Mouse (Mus musculus) cerebellum, adult 18-20 months (tissue): Measurements from ENCODE around the gene Tada2b.

Source experiments
- DNase-seq, 2 experiments: peaks; one replicate each; pipeline ENCODE4 v3.0.0; 2021

Tada2b gene

DNA sequence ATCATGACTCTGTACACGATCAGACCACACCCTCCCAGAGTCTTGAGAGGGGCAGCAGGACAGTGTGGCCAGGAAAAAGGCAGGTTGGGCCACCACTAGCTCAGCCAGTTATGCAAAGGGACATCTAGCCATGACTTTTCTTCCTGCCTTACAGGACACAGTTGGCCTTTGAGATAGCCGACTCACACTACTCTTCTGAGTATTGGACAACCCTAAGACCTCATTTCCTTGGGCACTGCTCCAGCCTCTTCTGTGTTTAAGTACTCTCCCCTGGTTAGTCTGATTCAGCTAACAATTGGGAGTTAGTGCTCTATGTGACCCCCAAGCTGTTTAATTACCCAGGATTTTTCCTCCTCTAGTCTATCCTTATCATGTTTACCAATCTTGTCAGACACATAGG is 4.3 kb downstream of the Tada2b start:
- no peak for DNase-seq

- no peak for DNase-seq
These were observed 5.3 kb downstream of the Tada2b start for GRCm38 (mm10) chr5:36478540-36479420.

DNA sequence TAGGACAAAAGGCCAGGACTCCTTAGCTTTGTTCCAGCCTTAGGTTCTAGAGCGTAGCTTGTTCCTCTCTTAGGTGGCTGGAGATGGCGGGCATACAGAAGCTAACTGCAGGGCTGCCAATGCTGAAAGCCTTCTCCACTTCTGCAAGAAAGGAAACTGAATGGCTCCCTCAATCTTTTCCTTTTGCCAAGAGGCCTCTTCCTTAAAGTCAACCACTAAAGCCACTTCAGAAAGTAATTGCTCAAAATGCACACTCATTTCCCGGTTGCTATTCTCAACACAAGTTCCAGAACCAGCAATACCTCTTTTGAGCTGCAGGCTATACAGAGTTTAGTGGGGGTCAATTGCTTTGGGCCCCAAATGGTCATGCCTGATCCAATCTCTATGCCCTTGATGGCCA is 6.6 kb downstream of the Tada2b start:
- DNase-seq: no peak

DNA sequence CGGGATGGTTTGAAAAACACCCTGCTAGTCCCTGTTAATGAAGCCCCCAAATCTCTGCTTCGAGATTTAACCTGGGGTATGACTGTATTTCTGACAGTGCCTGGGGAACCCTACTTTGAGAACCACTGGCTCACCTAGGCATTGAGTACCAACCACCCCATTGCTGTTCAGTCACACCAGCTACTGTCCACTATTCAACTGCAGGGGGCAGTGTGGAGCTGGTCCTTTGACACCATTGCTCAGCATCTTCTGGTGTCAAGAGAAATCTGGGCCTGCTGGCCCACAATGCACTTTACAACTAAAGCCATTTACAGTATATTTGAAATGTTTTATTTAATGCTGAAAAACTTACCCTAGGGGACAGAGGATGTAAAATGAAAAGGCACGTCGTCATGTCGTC is 9.8 kb downstream of the Tada2b start:
- peak; percentile 69 to 73 for DNase-seq

DNA sequence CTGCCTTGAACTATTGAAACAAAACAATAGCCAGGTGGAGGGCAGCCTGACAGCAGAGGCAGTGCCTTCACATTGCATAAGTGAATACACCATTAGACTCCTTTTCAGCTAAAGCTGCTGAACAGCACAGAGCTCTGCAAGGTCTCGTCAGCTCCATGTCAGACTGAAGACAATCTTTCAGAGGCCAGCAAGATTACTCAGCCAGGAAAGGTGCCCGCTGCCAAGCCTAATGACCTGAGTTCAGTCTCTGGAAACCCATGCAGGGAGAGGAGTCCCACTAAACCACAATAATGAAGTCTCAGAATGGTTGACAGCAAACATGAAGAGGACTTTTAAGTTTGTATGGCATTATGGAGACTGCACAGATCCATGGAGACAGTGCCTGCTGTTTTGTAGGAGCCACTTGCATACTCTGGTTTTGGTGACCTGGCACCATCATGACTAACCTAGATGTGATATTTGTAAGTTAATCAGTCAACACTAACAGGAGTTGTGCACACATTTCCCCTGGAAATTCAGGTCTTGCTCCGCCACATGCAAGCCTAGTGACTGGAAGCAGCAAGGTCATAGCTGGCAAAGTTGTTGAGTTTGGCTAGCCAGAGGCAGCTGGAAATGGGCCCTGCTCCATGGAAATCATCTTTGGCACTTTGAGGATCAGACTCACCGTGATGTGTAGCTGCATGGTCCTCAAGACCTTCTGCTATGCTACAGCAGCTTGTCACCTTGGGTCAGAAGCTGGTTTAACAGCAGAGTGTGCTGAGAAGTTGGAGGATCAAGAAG is 11.0 kb downstream of the Tada2b start:
- DNase-seq: no peak

DNA sequence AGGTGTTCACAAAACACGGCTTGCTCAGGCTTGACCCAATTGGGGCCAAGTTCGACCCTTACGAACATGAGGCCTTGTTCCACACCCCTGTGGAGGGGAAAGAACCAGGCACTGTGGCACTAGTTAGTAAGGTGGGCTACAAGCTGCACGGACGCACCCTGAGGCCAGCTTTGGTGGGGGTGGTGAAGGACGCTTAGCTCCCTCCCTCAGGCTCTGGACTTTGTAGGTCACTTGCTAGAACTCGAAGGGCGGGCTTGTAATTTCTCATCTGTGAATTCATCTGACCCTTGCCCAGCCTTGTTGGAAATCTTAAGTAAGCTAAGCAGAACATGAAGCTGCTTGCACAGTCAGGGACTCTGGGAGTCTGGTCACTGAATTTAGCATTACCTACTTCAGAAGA is 12.9 kb downstream of the Tada2b start:
- DNase-seq: no peak

GRCm38 (mm10) chr5:36465889-36466288 is 18.2 kb downstream of the Tada2b start:
- no peak for DNase-seq

DNA sequence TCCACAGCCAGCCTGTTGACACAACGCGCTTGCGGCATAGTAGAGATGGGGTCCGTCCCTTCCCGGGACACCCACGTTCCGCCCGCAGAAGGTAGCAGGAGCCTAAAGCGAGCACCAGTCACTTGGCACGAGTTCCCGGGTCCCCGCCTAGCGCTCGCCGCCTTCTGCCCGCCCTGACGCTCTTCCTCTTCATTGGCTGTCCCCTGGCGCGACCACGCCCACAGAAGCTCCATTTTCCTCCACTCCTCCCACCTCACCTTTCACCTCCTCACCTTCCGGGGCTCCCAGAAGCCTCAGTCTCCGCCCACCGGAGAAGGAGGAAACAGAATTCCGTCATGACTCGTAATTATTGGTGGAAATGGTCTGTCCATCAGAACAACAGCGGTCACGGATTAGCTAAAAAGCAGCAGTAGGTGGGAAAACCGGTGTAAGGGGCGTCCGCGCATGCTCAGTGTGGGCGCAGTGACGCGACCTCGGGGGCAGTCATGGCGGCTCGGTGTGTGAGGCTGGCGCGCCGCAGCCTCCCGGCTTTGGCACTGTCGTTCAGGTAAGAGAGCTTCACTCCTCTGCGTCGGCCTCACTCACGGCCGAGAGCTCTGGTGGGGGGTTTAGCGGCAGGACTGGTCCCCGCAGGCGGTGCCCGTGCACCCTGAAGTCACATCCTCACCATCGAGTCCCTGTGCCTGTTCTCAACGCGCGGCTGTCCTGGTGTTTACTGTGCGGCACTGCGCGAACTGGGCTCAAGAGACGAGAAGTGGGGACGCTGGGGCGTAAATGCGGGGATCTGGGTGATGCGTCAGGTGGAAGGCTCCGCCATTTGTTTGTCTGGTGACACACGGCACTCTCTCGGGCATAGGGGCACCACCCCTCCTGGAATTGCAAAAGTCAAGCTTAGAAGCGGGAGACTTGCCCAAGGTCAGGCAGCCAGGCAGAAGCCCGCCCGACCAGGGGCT is 19.1 kb downstream of the Tada2b start, which contains the start of gene Grpel1:
Gene Grpel1 (plus strand): TSS at position 290 of the 953 bp plus-strand sequence.
- DNase-seq: peak; percentile 97 to 100

GRCm38 (mm10) chr5:36463391-36463790 is 20.7 kb downstream of the Tada2b start:
- DNase-seq: no peak

DNA sequence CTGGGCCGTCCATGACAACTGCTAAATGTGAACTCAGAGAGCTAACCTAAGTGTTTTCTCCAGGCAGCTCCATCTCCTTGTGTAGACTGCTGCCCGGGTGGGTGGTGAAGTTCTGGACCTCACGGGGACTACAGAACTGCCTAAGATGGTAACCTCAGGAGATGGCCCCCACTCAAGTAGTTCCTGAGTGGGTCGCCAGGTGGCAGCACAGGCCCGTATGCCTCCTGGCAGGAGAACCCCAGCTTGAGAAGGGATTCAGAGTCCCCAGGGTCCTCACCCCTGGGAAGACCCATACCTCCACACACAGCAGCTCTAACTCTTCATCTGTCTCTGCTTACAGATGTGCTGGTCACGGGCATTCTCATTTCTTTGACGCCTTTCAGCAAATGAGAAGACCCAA is 21.3 kb downstream of the Tada2b start:
- peak; percentile 77 to 85 for DNase-seq

DNA sequence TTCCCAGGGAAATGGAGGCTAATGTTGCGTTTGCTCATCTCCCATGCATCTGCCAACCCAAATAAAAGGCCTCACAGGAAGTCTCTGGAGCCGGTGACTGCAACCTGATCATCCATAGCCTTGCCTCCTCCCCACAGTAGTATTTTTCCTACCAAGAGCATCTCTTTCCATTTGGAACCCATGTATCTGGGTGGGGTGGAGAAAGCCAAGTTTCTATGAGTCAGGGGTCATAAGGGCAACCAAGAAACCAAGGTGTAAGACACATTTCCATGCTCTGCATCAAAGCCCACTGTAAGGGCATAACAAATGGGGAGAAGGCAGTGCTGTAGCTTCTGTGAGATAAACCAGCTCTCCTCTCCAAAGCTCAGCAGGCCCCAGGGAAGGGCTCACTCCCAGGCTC is 22.9 kb downstream of the Tada2b start:
- no peak for DNase-seq

DNA sequence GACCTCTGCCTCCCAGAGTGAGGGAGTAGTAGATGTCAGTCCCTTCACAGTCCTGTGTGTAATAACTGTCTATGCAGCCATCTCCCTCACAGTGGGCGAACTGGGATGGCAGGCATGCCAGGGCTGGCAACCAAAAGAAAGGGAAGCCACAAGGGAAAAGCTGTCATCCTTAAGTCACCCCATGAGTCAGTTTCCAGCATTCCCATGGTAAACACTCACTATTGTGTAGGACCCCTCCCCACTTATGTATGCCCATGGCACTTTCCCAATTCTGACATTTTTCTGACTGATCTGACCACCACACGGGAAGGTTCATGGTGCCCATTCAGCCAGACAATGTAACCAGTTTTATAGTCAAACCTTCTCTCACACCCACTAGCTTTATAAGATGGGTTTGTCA is 23.4 kb downstream of the Tada2b start:
- DNase-seq: no peak

GRCm38 (mm10) chr5:36458926-36459325 is 25.2 kb downstream of the Tada2b start:
- DNase-seq: peak; percentile 47 to 62

- no peak for DNase-seq
These were observed 26.4 kb downstream of the Tada2b start for GRCm38 (mm10) chr5:36457706-36458105.

- DNase-seq: no peak
These were observed 31.3 kb downstream of the Tada2b start for GRCm38 (mm10) chr5:36452821-36453220.

DNA sequence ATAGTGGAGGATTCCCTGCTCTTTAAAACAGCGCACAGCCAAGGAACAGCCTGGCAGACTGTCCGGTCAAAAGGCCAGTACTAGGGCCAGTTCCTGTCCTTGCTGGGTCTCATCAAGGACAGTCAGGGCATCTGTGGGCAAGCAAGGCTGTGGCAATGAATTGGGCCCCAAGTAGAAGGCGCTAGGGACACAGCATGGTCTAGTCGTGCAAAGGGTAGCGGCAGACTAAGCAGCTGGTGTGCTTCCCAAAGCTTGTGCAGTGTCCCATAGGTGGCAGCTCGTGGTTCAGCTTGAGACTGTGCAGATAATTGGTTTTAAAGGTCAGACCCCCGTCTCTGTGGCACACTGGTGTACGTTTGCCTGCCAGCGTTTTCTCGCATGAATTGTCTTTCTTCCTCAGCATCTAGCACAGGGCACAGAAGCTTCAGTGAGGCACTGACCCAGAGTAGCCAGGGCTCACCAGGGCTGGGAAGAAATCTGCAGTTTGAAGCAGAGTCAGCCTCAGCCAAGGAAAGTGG is 32.2 kb downstream of the Tada2b start:
- no peak for DNase-seq

GRCm38 (mm10) chr5:36451119-36451518 is 33.0 kb downstream of the Tada2b start:
- DNase-seq: no peak

DNA sequence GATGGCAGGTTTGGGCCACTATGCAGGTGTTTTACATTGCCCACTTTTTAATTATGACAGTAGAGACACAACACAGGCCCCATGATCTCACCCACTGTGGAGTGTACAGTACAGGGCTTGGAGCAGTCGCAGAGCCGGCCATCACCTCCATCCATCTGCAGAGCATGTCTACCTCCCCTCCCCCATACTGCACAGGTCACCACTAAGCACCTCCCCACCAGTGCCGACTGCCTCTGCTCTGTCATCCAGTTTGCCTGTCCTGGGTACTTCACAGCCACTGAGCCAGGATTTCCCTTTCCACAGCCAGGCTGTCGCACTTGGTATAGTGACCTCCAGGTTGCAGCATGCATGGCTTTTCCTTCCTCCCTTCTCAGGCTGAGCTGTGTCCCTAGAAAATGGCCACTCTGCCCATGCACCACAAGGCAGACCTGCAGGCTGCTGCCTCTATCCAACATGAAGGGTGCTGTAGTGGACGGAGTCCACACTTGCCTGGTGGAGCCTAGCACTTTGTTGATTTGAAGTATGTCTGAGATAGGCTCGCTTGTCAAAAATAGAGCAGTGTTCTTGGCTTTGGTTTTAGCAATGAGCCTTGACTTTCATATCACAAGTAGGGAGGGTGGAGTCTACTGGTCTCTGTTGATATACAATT is 34.3 kb downstream of the Tada2b start:
- DNase-seq: no peak

DNA sequence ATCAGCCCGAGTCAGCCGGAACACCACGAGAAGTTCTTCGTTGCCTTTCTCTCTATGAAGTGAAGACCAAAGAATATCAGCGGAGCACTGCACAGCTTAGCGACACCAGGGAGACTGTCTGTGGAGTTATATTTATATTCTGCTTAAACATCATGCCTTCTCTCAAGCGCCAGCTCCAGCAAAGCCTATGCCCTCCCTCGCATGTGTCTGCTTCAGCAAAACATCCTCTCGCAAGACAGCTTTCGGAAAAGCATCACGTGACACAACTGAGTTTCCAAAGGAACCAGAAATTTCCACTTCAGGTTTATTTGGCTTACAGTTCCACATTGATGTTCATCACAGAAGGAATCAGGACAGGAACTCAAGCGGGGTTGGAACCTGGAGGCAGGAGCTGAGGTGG is 36.2 kb downstream of the Tada2b start:
- no peak for DNase-seq

DNA sequence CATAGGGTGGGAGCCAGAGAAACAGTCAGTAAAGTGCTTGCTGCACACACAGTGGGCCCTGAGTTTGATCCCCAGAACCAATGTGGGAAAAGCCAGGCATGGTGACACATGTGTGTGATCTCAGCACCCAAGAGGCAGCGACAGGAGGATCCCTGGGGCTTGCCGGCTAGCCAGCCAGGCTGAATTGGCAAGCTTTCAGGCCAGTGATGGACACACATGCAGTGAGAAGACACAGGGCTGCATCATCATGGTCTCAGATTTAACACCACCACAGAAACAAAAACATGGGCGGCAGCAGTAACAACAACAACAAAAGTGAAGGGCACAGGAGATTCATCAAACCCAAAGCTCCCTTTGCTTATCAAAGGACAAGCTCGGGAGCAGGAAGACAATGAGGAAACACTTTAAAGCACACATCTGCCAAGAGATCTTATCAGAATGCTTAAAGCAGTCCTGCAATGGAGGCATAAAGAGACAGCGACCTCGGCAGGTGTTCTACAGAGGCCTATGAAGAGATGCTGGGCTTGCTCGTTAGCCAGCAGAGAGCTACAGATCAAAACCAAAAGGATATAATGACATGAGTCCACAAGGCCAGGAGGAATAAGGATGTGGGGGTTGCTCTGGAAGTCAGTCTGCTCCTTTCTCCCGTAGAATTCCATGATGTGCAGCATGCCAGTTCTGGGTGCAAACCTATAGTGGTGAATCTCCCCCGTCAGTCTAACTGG is 37.8 kb downstream of the Tada2b start:
- no peak for DNase-seq

DNA sequence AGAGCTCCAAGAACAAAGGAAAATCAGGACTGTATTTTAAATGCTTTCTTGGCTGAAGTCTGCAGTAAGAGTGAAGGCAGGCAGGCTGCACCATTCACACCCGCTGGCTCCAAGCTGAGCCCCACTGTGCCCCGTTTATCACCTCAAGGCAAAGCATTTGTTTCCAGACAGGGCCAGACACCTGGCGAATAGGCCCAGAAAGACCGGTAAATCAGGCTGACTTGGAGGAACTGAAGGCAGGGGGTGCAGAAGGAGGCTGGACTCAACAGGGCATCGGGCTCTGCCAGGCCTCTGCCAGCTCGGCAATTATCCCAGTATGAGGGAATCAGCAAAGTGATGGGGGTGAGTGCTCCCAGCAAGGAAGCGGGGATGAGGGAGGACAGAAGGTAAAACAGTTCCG is 39.1 kb downstream of the Tada2b start:
- peak; percentile 52 to 59 for DNase-seq
